Mouse (Mus musculus) erythroblast, embryonic 14.5 days (primary cell): Measurements from ENCODE around the gene Mrgpre.

Experiments used
- GATA1 ChIP-seq: IDR thresholded peaks from 2 replicates; pipeline ENCODE4 v1.6.1; 2012; ENCODE audit warnings: low read length, inconsistent platforms, mixed read lengths
- TAL1 ChIP-seq: IDR thresholded peaks from 3 replicates; pipeline ENCODE4 v1.6.1; 2012; ENCODE audit warnings: low read length, inconsistent platforms, mixed read lengths

DNA sequence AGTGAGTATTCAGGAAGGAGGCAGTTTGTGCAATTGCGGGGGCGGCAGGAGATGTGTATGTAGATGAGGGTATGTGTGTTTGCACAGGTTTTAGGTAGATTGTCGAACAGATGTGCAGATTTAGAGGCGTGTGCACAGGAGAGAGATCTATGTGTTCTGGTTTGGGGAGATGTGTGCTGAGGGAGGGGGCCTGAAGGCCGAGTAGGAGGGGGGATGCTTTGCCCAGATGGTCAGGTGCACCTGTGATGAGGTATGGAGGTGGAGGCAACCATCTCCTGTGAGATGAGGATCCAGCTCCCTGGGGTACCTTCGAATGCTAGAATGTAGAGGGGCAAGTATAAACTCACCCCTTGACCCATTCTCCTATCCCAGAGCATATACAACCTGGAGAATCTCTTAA, 46.1 kb upstream of the Mrgpre start:
- TF ChIP-seq TAL1: no peak
- no peak for TF ChIP-seq GATA1
